Mouse (Mus musculus): Measurements from ENCODE around the gene Sdcbp2. TPM values are rescaled to one million over a fixed set of nuclear protein-coding genes. Genes with fewer than 3 reads are reported as not detected.

Gene Sdcbp2
- polyA plus RNA-seq, 1 experiment from 2014 or later: 1.0 TPM

DNA sequence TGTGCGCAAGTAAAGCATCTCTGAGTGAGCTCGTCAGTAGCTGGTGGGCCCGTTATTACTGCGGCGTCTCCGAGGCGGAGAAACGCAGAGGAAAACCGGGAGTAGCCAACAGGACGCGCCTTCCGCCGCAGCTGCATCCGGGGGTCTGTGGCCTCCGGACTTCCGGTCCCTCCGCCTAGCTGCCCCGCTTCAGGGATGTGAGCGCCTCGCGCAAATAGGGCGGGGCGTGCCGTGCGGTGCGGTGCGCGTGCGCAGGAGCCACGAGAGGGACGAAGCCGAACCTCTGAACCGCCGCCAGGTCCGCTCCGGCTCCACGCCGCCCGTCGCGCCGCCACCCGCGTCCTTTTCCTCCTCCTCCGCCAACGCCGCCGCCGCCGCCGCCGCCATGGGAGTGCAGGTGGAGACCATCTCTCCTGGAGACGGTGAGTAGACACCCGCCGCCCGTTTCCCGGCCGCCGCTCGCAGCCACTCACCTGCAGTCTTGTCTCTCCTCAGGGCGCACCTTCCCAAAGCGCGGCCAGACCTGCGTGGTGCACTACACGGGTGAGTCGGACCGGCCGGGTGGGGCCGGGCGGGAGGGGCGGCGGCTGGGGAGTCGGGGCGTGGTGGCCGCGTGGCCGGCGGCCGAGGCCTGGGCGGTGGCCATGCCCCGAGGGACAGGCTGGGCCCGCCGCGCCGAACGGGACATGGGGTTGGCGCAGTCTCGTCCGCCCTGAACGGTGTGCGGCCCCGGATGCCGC lies 29.9 kb upstream of the Sdcbp2 start, which contains the start of gene Fkbp1a:
Gene Fkbp1a, plus strand, starts transcription at position 161 of the 740 bp plus-strand sequence.
- no peaks in the 10 kb centered on the region for H3K9me3 ChIP-seq
- peaks cover 22% of the 10 kb centered on the region; the same call in 1 of the 2 replicates for H3K36me3 ChIP-seq
- peak within 1 kb of the TSS; percentile 62 for H3K4me2 ChIP-seq (replicated peaks)
- peak within 1 kb of the TSS; percentile 86 for H3K9ac ChIP-seq
- under 1% methylated on average over 78 of the region's 93 CpGs for WGBS
- peak within 1 kb of the TSS; percentile 90 for H3K27ac ChIP-seq
- ATAC-seq (ENCODE audit: insufficient number of reproducible peaks, insufficient read depth, low FRiP score, low TSS enrichment): peak; percentile 94
- peak within 1 kb of the TSS; percentile 97 for H3K4me3 ChIP-seq
- H3K27me3 ChIP-seq: no peaks in the 10 kb centered on the region
- H3K4me1 ChIP-seq: peaks cover 29% of the 10 kb centered on the region

DNA sequence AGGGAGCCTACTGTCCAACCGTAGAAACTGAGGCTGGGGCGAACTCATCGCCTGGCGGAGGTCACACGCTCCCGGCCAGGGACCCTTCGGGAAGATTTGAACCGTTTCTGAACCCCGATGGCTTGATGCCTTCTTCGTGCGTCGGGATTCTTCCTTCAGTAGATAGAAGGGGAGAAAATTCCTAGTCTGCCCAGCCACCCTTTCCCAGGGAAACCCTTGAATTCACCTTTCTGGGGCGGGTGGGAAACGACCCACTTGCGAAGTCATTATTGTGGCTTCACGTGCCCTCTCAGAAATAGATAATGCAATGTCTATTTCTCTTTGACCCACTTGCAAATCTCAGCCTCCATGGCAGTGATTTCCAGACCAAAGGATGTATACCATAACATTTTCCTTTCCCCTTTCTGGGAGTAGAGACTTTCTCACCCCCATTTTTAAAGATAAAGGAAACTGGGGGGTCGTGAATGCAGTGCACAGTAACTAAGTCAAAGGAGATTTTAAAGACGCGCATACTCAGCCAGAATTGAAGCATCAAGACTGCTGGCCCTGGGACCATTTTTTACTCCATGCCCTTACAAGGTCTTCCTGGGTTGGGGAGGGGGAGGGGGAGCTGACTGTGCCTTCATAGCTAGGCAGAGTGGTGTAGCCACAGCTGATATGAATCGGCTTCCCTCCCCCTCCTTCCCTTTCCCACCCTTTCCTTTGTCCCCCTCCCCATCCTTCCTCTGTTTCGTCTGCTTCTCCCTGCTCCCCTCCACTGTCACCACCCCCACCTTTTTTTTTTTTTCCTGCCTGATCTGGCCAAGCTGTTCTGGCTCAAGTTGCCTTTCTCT lies 29.1 kb upstream of the Sdcbp2 start:
- H3K27ac ChIP-seq: peak overlapping the region; percentile 90
- WGBS: under 1% methylated on average over 21 of the region's 21 CpGs
- H3K9me3 ChIP-seq: no peaks in the 10 kb centered on the region
- H3K4me1 ChIP-seq: peaks cover 29% of the 10 kb centered on the region
- ATAC-seq (ENCODE audit: insufficient number of reproducible peaks, insufficient read depth, low FRiP score, low TSS enrichment): 0 out of 2 replicates have a peak, but pooled peaks have one; percentile 16
- peaks cover 29% of the 10 kb centered on the region; the same call in 1 of the 2 replicates for H3K36me3 ChIP-seq
- peak overlapping the region; percentile 86 for H3K9ac ChIP-seq
- no peaks in the 10 kb centered on the region for H3K27me3 ChIP-seq
- H3K4me3 ChIP-seq: peak overlapping the region; percentile 97
- peak overlapping the region; percentile 62 for H3K4me2 ChIP-seq (replicated peaks)

GRCm38 (mm10) chr2:151544673-151545072 lies 27.7 kb upstream of the Sdcbp2 start:
- 0 out of 2 replicates have a peak overlapping the region, but pooled peaks have one; percentile 62 for H3K4me2 ChIP-seq (replicated peaks)
- ATAC-seq (ENCODE audit: insufficient number of reproducible peaks, insufficient read depth, low FRiP score, low TSS enrichment): no peak
- H3K27me3 ChIP-seq: no peaks in the 10 kb centered on the region
- WGBS: 70% methylated on average over 6 of the region's 6 CpGs
- H3K36me3 ChIP-seq: peaks cover 38% of the 10 kb centered on the region
- H3K9ac ChIP-seq: no peak overlapping the region; the same call in 1 of the 2 replicates
- no peaks in the 10 kb centered on the region for H3K9me3 ChIP-seq
- H3K27ac ChIP-seq: no peak overlapping the region
- H3K4me1 ChIP-seq: peaks cover 29% of the 10 kb centered on the region
- 0 out of 2 replicates have a peak overlapping the region, but pooled peaks have one; percentile 8 for H3K4me3 ChIP-seq

DNA sequence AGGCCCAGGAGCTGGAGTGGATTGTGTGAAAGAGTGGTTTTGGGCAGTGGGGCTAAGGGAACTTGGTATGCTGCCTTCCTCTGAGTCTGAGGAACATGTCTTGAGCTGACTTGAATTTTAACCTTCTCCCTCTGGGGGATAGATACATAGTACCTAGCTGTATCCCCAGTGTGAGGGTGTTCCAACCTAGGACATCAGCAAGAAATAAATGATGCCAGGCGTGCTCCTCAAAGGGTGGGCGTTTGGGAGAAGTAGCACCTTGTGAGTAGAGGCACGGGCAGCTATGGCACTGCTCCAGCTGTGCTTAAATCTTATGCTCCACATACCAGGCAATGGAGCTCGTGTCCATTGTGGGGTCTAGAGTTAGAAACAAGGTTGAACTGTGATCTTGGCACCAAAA lies 25.9 kb upstream of the Sdcbp2 start:
- no peak overlapping the region for H3K9ac ChIP-seq
- peaks cover 25% of the 10 kb centered on the region for H3K4me1 ChIP-seq
- no peak overlapping the region for H3K27ac ChIP-seq
- H3K27me3 ChIP-seq: no peaks in the 10 kb centered on the region
- H3K36me3 ChIP-seq: peaks cover 56% of the 10 kb centered on the region
- ATAC-seq (ENCODE audit: insufficient number of reproducible peaks, insufficient read depth, low FRiP score, low TSS enrichment): no peak
- no peak overlapping the region for H3K4me3 ChIP-seq
- H3K9me3 ChIP-seq: no peaks in the 10 kb centered on the region
- 87% methylated on average over 4 of the region's 4 CpGs for WGBS
- H3K4me2 ChIP-seq (replicated peaks): no peak overlapping the region

DNA sequence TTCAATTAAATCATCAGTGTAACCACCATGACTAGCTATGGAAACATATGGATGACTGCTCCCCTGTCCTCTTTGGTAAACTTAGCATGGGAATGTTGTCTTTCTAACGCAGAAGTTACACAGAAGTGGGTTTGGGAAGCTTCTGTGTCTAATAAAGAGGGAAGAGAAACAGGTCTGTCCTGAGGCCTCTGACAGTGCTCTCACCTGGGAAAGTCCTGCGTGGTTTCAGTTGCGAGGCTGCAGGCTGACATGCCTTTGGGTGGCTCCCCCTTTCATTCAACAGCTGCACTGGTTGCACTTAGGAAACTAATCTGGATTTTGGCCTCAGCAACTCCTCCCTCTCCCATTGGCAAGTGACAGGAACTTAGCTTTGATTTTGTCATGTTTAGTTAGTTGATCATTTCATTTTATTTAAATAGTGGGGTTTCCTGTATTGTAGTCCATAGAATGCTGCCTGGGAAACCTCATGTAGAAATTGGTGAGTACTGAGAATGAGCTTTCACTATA lies 22.8 kb upstream of the Sdcbp2 start:
- Histone ChIP-seq H3K36me3 (peaks cover 75% of the 10 kb centered on the region), H3K9ac (no peak overlapping the region), H3K27ac (no peak overlapping the region), H3K4me3 (no peak overlapping the region), H3K9me3 (no peaks in the 10 kb centered on the region), H3K27me3 (no peaks in the 10 kb centered on the region), H3K4me2 (replicated peaks) (no peak overlapping the region), H3K4me1 (peaks cover 9% of the 10 kb centered on the region)
- 89% methylated on average over 3 of the region's 3 CpGs for WGBS
- no peak for ATAC-seq (ENCODE audit: insufficient number of reproducible peaks, insufficient read depth, low FRiP score, low TSS enrichment)

- no peak overlapping the region for H3K9ac ChIP-seq
- H3K9me3 ChIP-seq: no peaks in the 10 kb centered on the region
- ATAC-seq (ENCODE audit: insufficient number of reproducible peaks, insufficient read depth, low FRiP score, low TSS enrichment): no peak
- H3K36me3 ChIP-seq: peaks cover 39% of the 10 kb centered on the region
- H3K4me2 ChIP-seq (replicated peaks): no peak overlapping the region
- H3K27ac ChIP-seq: no peak overlapping the region
- 83% methylated on average over 7 of the region's 7 CpGs for WGBS
- no peaks in the 10 kb centered on the region for H3K27me3 ChIP-seq
- H3K4me1 ChIP-seq: no peaks in the 10 kb centered on the region
- H3K4me3 ChIP-seq: no peak overlapping the region
These were observed 9.2 kb upstream of the Sdcbp2 start for GRCm38 (mm10) chr2:151562930-151563921.

DNA sequence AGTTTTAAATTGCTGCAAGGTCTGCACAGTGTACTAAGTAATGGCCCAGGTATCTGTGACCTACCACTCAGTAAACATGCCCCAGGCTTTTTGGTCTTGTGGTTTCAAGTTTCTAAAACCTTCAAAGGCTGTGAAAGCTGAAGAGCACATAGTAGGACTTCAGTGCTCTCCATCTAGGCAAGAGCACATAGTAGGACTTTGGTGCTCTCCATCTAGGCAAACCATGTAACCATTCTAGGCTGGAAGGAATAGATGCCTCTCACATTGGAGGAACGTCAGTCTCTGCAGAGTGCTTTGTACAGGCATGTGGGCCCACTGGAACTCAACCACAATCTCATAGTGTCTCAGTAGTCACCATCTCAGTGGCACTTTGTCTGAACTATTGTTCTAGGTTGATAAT lies 8.4 kb upstream of the Sdcbp2 start:
- WGBS: 73% methylated on average over 1 of the region's 1 CpGs
- Histone ChIP-seq H3K4me2 (replicated peaks) (no peak overlapping the region), H3K9ac (no peak overlapping the region), H3K36me3 (peaks cover 35% of the 10 kb centered on the region), H3K4me3 (no peak overlapping the region), H3K4me1 (no peaks in the 10 kb centered on the region), H3K27ac (no peak overlapping the region), H3K27me3 (no peaks in the 10 kb centered on the region), H3K9me3 (no peaks in the 10 kb centered on the region)
- no peak for ATAC-seq (ENCODE audit: insufficient number of reproducible peaks, insufficient read depth, low FRiP score, low TSS enrichment)

GRCm38 (mm10) chr2:151564986-151565385 lies 7.4 kb upstream of the Sdcbp2 start:
- 63% methylated on average over 3 of the region's 3 CpGs for WGBS
- Histone ChIP-seq H3K4me1 (no peaks in the 10 kb centered on the region), H3K9ac (no peak overlapping the region), H3K36me3 (peaks cover 25% of the 10 kb centered on the region), H3K4me2 (replicated peaks) (no peak overlapping the region), H3K4me3 (no peak overlapping the region), H3K27ac (no peak overlapping the region), H3K9me3 (no peaks in the 10 kb centered on the region), H3K27me3 (no peaks in the 10 kb centered on the region)
- no peak for ATAC-seq (ENCODE audit: insufficient number of reproducible peaks, insufficient read depth, low FRiP score, low TSS enrichment)

DNA sequence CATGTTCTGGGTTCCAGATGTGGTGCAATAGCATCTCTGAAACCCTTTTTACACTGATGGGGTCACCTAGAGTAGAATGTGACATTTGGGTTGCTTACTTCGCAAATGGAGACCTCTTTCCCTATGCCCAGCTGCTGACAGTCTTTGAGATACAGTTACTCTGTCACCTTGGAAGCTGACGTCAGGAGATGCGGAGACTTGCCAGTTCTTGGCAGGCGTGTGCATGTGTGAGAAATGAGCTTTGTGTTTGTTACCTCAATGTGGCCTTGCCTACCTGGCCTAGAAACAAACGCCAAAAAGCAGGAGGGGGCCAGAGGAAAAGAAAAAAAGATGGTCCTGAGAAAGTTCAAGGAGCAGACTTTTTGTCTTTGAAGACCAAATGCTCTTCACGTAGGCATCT lies 5.6 kb upstream of the Sdcbp2 start:
- WGBS: 77% methylated on average over 6 of the region's 6 CpGs
- ATAC-seq (ENCODE audit: insufficient number of reproducible peaks, insufficient read depth, low FRiP score, low TSS enrichment): no peak

GRCm38 (mm10) chr2:151569452-151569851 lies 3.0 kb upstream of the Sdcbp2 start:
- ATAC-seq (ENCODE audit: insufficient number of reproducible peaks, insufficient read depth, low FRiP score, low TSS enrichment): no peak
- WGBS: 76% methylated on average over 2 of the region's 2 CpGs
- Histone ChIP-seq H3K9ac (no peak overlapping the region), H3K36me3 (no peaks in the 10 kb centered on the region), H3K4me1 (no peaks in the 10 kb centered on the region), H3K4me2 (replicated peaks) (no peak overlapping the region), H3K27me3 (0 out of 2 replicates have a peak, but pooled peaks cover 2% of the 10 kb centered on the region), H3K27ac (no peak overlapping the region), H3K4me3 (no peak overlapping the region), H3K9me3 (no peaks in the 10 kb centered on the region)

More for the DNA sequence above, 5.6 kb upstream of the Sdcbp2 start:
- H3K4me3 ChIP-seq: no peak overlapping the region
- no peaks in the 10 kb centered on the region for H3K4me1 ChIP-seq
- no peaks in the 10 kb centered on the region for H3K27me3 ChIP-seq
- H3K9me3 ChIP-seq: no peaks in the 10 kb centered on the region
- no peak overlapping the region for H3K9ac ChIP-seq
- peaks cover 11% of the 10 kb centered on the region for H3K36me3 ChIP-seq
- no peak overlapping the region for H3K27ac ChIP-seq
- H3K4me2 ChIP-seq (replicated peaks): no peak overlapping the region

DNA sequence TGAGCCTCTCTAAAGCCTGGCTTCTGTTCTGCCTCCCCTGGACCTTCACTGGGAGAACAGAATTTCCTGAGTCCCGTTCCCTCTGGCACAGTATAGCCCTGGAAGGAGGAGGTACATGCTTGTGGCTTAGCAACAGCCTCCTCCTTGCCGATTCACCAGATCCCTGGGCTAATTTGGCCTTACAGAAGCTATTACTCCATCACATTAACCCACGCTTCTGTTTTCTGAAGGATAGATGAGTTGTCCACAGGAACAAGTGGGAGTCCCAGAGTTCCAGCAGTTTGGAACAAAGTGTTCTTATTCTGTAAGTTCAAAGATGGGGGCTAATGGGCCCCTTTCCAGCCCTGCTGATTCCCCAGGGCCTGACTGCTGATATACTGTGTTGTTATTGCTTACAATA lies 1.2 kb downstream of the Sdcbp2 start:
- 0 out of 2 replicates have a peak, but pooled peaks cover 2% of the 10 kb centered on the region for H3K27me3 ChIP-seq
- H3K9ac ChIP-seq: no peak overlapping the region
- 67% methylated on average over 3 of the region's 3 CpGs for WGBS
- no peak overlapping the region for H3K4me2 ChIP-seq (replicated peaks)
- no peak for ATAC-seq (ENCODE audit: insufficient number of reproducible peaks, insufficient read depth, low FRiP score, low TSS enrichment)
- no peak overlapping the region for H3K27ac ChIP-seq
- no peak overlapping the region for H3K4me3 ChIP-seq
- 0 out of 2 replicates have a peak, but pooled peaks cover 3% of the 10 kb centered on the region for H3K4me1 ChIP-seq
- no peaks in the 10 kb centered on the region for H3K9me3 ChIP-seq
- no peaks in the 10 kb centered on the region for H3K36me3 ChIP-seq
